Mouse (Mus musculus): Measurements from ENCODE around the gene Cxcl3. TPM values are rescaled to one million over a fixed set of nuclear protein-coding genes. Genes with fewer than 3 reads are reported as not detected.

Gene Cxcl3
- polyA plus RNA-seq, 1 experiment from 2014 or later = not detected

GRCm38 (mm10) chr5:90832768-90833388, 47.0 kb downstream of the Cxcl3 start:
- H3K27me3 ChIP-seq = no peaks in the 10 kb centered on the region
- in situ Hi-C loops (cut with MboI; ENCODE audit: low pct_unique_long_range_greater_than_20kb) = no loop called here
- ChIA-PET POLR2A (no interaction called here), CTCF (interaction anchor here (1.0 to 1.3 kb wide), 2 partner anchors 21 to 34 kb away, joined by 3 read pairs; no protein-coding TSS in a partner anchor)
- DNase-seq (ENCODE audit: low read depth, low spot score) = no peak
- TF ChIP-seq CTCF (IDR thresholded peaks at IDR 0.05) = no peak
- ATAC-seq = no peak

GRCm38 (mm10) chr5:90834436-90834835, 48.5 kb downstream of the Cxcl3 start:
- POLR2A ChIA-PET = no interaction called here
- in situ Hi-C loops (cut with MboI; ENCODE audit: low pct_unique_long_range_greater_than_20kb) = no loop called here
- DNase-seq (ENCODE audit: low read depth, low spot score) = no peak
- TF ChIP-seq CTCF (IDR thresholded peaks at IDR 0.05) = no peak
- H3K27me3 ChIP-seq = no peaks in the 10 kb centered on the region
- CTCF ChIA-PET = interaction anchor here (1.0 to 3.1 kb wide), 10 partner anchors 9 to 182 kb away, joined by 3 to 14 read pairs (median 4); no protein-coding TSS in a partner anchor
- no peak for ATAC-seq

- ATAC-seq (peak; percentile 62), DNase-seq (ENCODE audit: low read depth, low spot score) (no peak)
- in situ Hi-C loops (cut with MboI; ENCODE audit: low pct_unique_long_range_greater_than_20kb) = no loop called here
- TF ChIP-seq CTCF (IDR thresholded peaks at IDR 0.05) = no peak
- POLR2A ChIA-PET = no interaction called here
- H3K27me3 ChIP-seq = no peaks in the 10 kb centered on the region
- CTCF ChIA-PET = interaction anchor here (0.7 to 2.0 kb wide), 4 partner anchors 15 to 34 kb away, joined by 3 to 6 read pairs (median 4); no protein-coding TSS in a partner anchor
Measured at GRCm38 (mm10) chr5:90838582-90838981, 52.7 kb downstream of the Cxcl3 start.

Other genes with a start within 250 kb of the Cxcl3 start
- 0.06 TPM for gene 5830473C10Rik, start 225.0 kb upstream of the Cxcl3 start, polyA plus RNA-seq (2021)
- gene Rassf6, start 145.4 kb upstream of the Cxcl3 start, polyA plus RNA-seq (2021) = 3.9 TPM
- 11.9 TPM for gene Cxcl5, start 26.7 kb upstream of the Cxcl3 start, polyA plus RNA-seq (2021)
- gene Ppbp, start 17.6 kb upstream of the Cxcl3 start, polyA plus RNA-seq (2021) = 41.7 TPM
- not detected for gene Pf4, start 13.7 kb upstream of the Cxcl3 start, polyA plus RNA-seq (2021)
- 0.04 TPM for gene Cxcl15, start 8.4 kb downstream of the Cxcl3 start, polyA plus RNA-seq (2021)
- 86.7 TPM for gene Cxcl1, start 105.1 kb downstream of the Cxcl3 start, polyA plus RNA-seq (2021)
- gene Cxcl2, start 117.8 kb downstream of the Cxcl3 start, polyA plus RNA-seq (2021) = 0.24 TPM
- 30.6 TPM for gene Mthfd2l, start 145.0 kb downstream of the Cxcl3 start, polyA plus RNA-seq (2021)
- 0.09 TPM for gene Epgn, start 241.4 kb downstream of the Cxcl3 start, polyA plus RNA-seq (2021)

All from Patski (cell line).